Mouse (Mus musculus): Measurements from ENCODE around the gene BC107364.
"Not testable (repeated sequence)": the region's sequence is repeated elsewhere in the genome, so short reads cannot be mapped to it uniquely, and the experiment has no call there.

The BC107364 gene

GRCm38 (mm10) chr3:96486064-96486827, 34.1 kb upstream of the BC107364 start:
- not testable (repeated sequence) for DNase-seq (ENCODE audit: low read depth, low spot score)

GRCm38 (mm10) chr3:96485361-96485760, 33.3 kb upstream of the BC107364 start:
- no peak for DNase-seq (ENCODE audit: low read depth, low spot score)

- no peak for DNase-seq (ENCODE audit: low read depth, low spot score)
Measured at GRCm38 (mm10) chr3:96484921-96485320, 32.8 kb upstream of the BC107364 start.

- no peak for DNase-seq (ENCODE audit: low read depth, low spot score)
Measured at GRCm38 (mm10) chr3:96483946-96484345, 31.8 kb upstream of the BC107364 start.

- DNase-seq (ENCODE audit: low read depth, low spot score), result not testable (repeated sequence)
Measured at GRCm38 (mm10) chr3:96483044-96483443, 30.9 kb upstream of the BC107364 start.

GRCm38 (mm10) chr3:96482451-96482850, 30.3 kb upstream of the BC107364 start:
- no peak for DNase-seq (ENCODE audit: low read depth, low spot score)

GRCm38 (mm10) chr3:96481856-96482255, 29.8 kb upstream of the BC107364 start:
- no peak for DNase-seq (ENCODE audit: low read depth, low spot score)

- no peak for DNase-seq (ENCODE audit: low read depth, low spot score)
Measured at GRCm38 (mm10) chr3:96480684-96481270, 28.7 kb upstream of the BC107364 start.

- no peak for DNase-seq (ENCODE audit: low read depth, low spot score)
Measured at GRCm38 (mm10) chr3:96479249-96479648, 27.1 kb upstream of the BC107364 start.

- DNase-seq (ENCODE audit: low read depth, low spot score), result no peak
Measured at GRCm38 (mm10) chr3:96477558-96477957, 25.5 kb upstream of the BC107364 start.

- DNase-seq (ENCODE audit: low read depth, low spot score), result no peak
Measured at GRCm38 (mm10) chr3:96477084-96477483, 25.0 kb upstream of the BC107364 start.

GRCm38 (mm10) chr3:96474909-96475655, 23.0 kb upstream of the BC107364 start:
- no peak for DNase-seq (ENCODE audit: low read depth, low spot score)

- not testable (repeated sequence) for DNase-seq (ENCODE audit: low read depth, low spot score)
Measured at GRCm38 (mm10) chr3:96473556-96473955, 21.4 kb upstream of the BC107364 start.

GRCm38 (mm10) chr3:96472066-96472465, 20.0 kb upstream of the BC107364 start:
- DNase-seq (ENCODE audit: low read depth, low spot score), result no peak

GRCm38 (mm10) chr3:96469626-96470025, 17.5 kb upstream of the BC107364 start:
- no peak for DNase-seq (ENCODE audit: low read depth, low spot score)

- DNase-seq (ENCODE audit: low read depth, low spot score), result not testable (repeated sequence)
Measured at GRCm38 (mm10) chr3:96468335-96468734, 16.2 kb upstream of the BC107364 start.

- DNase-seq (ENCODE audit: low read depth, low spot score), result no peak
Measured at GRCm38 (mm10) chr3:96467641-96468040, 15.5 kb upstream of the BC107364 start.

GRCm38 (mm10) chr3:96463891-96464290, 11.8 kb upstream of the BC107364 start:
- DNase-seq (ENCODE audit: low read depth, low spot score), result no peak

- not testable (repeated sequence) for DNase-seq (ENCODE audit: low read depth, low spot score)
Measured at GRCm38 (mm10) chr3:96460568-96460870, 8.4 kb upstream of the BC107364 start.

- DNase-seq (ENCODE audit: low read depth, low spot score), result not testable (repeated sequence)
Measured at GRCm38 (mm10) chr3:96459757-96460567, 7.9 kb upstream of the BC107364 start.

GRCm38 (mm10) chr3:96458886-96459439, 6.9 kb upstream of the BC107364 start:
- DNase-seq (ENCODE audit: low read depth, low spot score), result not testable (repeated sequence)
